Mouse (Mus musculus) bone marrow macrophage, adult 2 months (primary cell): ENCODE results near the gene Bik.

Source experiments
- CTCF ChIP-seq: IDR thresholded peaks from 2 replicates; pipeline ENCODE4 v1.5.1; 2012; ENCODE audit warnings: low read depth, mild to moderate bottlenecking, low read length, moderate library complexity
- POLR2A ChIP-seq: IDR thresholded peaks from 2 replicates; pipeline ENCODE4 v1.6.1; 2012; ENCODE audit warnings: mild to moderate bottlenecking, low read depth, low read length, borderline replicate concordance

DNA sequence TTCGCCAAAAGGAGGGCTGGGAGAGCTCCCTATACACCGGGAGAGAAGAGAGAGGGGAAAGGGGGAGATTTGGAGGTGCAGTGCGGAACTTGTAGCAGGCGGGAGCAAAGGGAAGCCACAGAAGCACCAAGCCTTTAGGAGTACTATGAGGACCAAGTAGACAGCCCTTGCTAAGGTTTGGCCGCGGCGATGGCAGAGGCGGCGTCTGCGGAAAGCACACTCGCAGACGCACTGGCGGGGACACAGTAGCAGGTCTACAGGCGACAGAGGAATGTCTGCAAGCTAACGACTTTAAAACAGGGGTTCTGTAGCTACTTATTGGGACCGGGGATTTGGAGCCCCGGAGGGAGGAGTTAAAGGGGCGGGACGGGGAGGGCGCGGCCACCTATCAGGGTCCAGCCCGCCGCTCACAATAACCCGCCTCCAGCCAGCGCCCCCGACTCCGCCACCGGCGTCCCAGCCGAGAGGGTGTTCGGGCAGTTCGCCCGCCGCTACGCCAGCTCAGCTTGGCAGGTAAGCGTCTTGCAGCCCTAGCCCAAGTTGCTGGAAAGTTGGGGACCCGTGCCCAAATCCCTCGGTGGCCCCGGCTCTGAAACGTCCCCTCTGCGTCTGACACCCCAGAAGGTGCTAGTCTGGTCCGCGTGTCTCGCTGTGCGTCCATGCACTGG is at the start of gene Bik:
- TF ChIP-seq POLR2A, result no peak
- no peak for TF ChIP-seq CTCF
